Mouse (Mus musculus) heart, embryonic 13.5 days (tissue): ENCODE measurements around the gene Mtfp1. TPM values are rescaled to one million over a fixed set of nuclear protein-coding genes. Genes with fewer than 3 reads are reported as not detected.

Experiments used
- ATAC-seq: fragments of 200-750 bp; cut with Nextera tagmentation; 2 replicates; pipeline ENCODE4 v1.8.0; 2017; ENCODE audit warnings: moderate TSS enrichment; ENCODE audit not compliant: insufficient number of reproducible peaks, low FRiP score, low TSS enrichment; ENCODE audit errors: extremely low read depth
- H3K27ac ChIP-seq: fragments of 300-500 bp; sonication (generic); replicated peaks from 2 replicates; pipeline ENCODE4 v1.5.1; 2015; ENCODE audit warnings: moderate library complexity, mild to moderate bottlenecking, inconsistent platforms
- H3K27me3 ChIP-seq: fragments of 300-500 bp; sonication (generic); replicated peaks from 2 replicates; pipeline ENCODE4 v1.6.1; 2015; ENCODE audit warnings: mild to moderate bottlenecking, inconsistent platforms
- H3K36me3 ChIP-seq: fragments of 300-500 bp; sonication (generic); 2 replicates; pipeline ENCODE4 v1.6.1; 2015; ENCODE audit warnings: mild to moderate bottlenecking, inconsistent platforms
- H3K4me1 ChIP-seq: fragments of 300-500 bp; sonication (generic); 2 replicates; pipeline ENCODE4 v1.6.1; 2015; ENCODE audit warnings: inconsistent platforms
- H3K4me2 ChIP-seq: fragments of 300-500 bp; sonication (generic); 2 replicates; pipeline ENCODE4 v1.6.1; 2015; ENCODE audit warnings: inconsistent platforms, mild to moderate bottlenecking, moderate library complexity
- H3K4me3 ChIP-seq: fragments of 300-500 bp; sonication (generic); 2 replicates; pipeline ENCODE4 v1.5.1; 2015; ENCODE audit warnings: moderate library complexity, mild to moderate bottlenecking, inconsistent platforms
- H3K9ac ChIP-seq: fragments of 300-500 bp; sonication (generic); 2 replicates; pipeline ENCODE4 v1.6.1; 2015; ENCODE audit warnings: inconsistent platforms, mild to moderate bottlenecking, moderate library complexity
- H3K9me3 ChIP-seq: fragments of 300-500 bp; sonication (generic); 2 replicates; pipeline ENCODE4 v1.6.1; 2016; ENCODE audit warnings: inconsistent platforms
- WGBS: fragments of 180-500 bp; shearing (Covaris S2); methylation state at CpG from one replicate; pipeline ENCODE4 v1.1.7; 2015; ENCODE audit warnings: mixed read lengths; 5-methylcytosine and 5-hydroxymethylcytosine counted together
- polyA plus RNA-seq: library from polyadenylated mRNA; unstranded; fragments of >200 nt; fragmentation: Nextera tagmentation; extraction: Ambion mirVana; gene quantifications from 2 replicates; pipeline ENCODE4 v1.2.1, GENCODE M21; 2015

Gene Mtfp1
- polyA plus RNA-seq, 1 experiment from 2014 or later = 20.8 TPM

- no peak overlapping the region for H3K9ac ChIP-seq
Measured at GRCm38 (mm10) chr11:4098120-4098519, 2.9 kb upstream of the Mtfp1 start.

GRCm38 (mm10) chr11:4097091-4097621, 1.9 kb upstream of the Mtfp1 start:
- ATAC-seq = no peak
- 0 out of 2 replicates have a peak, but pooled peaks cover 3% of the 10 kb centered on the region for H3K27me3 ChIP-seq
- WGBS = 33% methylated on average over 10 of the region's 10 CpGs
- peaks cover 14% of the 10 kb centered on the region for H3K36me3 ChIP-seq
- H3K9me3 ChIP-seq = no peaks in the 10 kb centered on the region
- H3K27ac ChIP-seq = peak overlapping the region; percentile 93
- H3K4me1 ChIP-seq = peaks cover 31% of the 10 kb centered on the region
- peak overlapping the region; percentile 68 for H3K4me3 ChIP-seq
- H3K4me2 ChIP-seq = peak overlapping the region; percentile 96
- peak overlapping the region; percentile 88 for H3K9ac ChIP-seq

More at GRCm38 (mm10) chr11:4098120-4098519, 2.9 kb upstream of the Mtfp1 start:
- no peaks in the 10 kb centered on the region for H3K9me3 ChIP-seq
- H3K27me3 ChIP-seq = 0 out of 2 replicates have a peak, but pooled peaks cover 3% of the 10 kb centered on the region
- peaks cover 6% of the 10 kb centered on the region for H3K36me3 ChIP-seq
- no peak overlapping the region for H3K4me3 ChIP-seq
- peaks cover 31% of the 10 kb centered on the region for H3K4me1 ChIP-seq
- H3K27ac ChIP-seq = no peak overlapping the region
- ATAC-seq = no peak
- no peak overlapping the region for H3K4me2 ChIP-seq
- WGBS = 69% methylated on average over 8 of the region's 8 CpGs

DNA sequence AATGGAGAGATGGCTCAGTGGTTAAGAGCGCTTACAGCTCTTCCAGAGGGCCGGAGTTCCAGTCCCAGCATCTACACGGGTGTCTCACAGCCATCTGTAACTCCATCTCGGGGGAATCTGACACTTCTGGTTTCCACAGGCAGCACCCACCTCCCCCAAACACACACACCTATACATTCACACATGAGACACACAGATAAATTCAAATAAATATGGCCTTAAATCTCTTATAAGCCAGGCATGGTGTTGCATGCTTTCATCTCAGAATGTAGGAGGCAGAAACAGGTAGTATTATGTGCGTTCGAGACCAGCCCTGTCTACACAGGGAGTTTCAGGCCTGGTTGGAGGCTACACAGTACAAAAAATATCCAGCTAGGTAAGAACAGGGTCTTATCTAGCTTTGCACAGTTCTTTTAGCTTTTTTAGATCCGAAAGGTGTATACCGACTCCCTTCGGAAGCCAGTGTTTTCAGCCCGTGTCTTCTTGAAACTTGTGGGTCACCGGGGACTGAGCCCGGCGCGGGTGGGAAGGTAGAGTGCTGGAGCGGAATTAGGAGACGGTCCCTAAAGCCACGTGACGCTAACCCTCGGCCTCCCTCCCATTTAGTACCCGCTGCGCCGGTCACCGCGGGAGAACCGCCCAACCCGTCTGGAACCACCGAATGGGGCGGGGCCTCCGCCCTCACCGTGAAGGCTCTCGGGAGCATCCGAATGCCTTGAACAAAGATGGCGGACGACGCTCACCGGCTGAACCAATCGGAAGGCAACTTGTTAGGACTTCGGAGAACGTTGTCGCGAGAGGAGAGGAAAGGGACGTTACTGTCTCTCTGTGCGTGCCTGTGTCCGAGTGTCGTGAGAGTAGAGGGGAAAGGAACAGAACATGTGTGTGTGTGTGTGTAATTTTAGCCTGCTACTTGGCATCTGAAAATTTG, 1.1 kb upstream of the Mtfp1 start:
- ATAC-seq = peak; percentile 94
- Histone ChIP-seq H3K27me3 (no peaks in the 10 kb centered on the region), H3K4me3 (peak overlapping the region; percentile 68), H3K9ac (peak overlapping the region; percentile 88), H3K36me3 (peaks cover 22% of the 10 kb centered on the region), H3K4me1 (peaks cover 31% of the 10 kb centered on the region), H3K4me2 (peak overlapping the region; percentile 96), H3K27ac (peak overlapping the region; percentile 93), H3K9me3 (peaks cover 3% of the 10 kb centered on the region; the same call in 1 of the 2 replicates)
- 3% methylated on average over 45 of the region's 45 CpGs for WGBS

GRCm38 (mm10) chr11:4094378-4095170, 671 bp downstream of the Mtfp1 start:
- H3K4me2 ChIP-seq = peak overlapping the region; percentile 96
- ATAC-seq = no peak
- H3K9me3 ChIP-seq = peaks cover 10% of the 10 kb centered on the region; the same call in 1 of the 2 replicates
- peaks cover 35% of the 10 kb centered on the region for H3K36me3 ChIP-seq
- peak overlapping the region; percentile 90 for H3K27ac ChIP-seq
- WGBS = 7% methylated on average over 23 of the region's 24 CpGs
- H3K4me1 ChIP-seq = peaks cover 31% of the 10 kb centered on the region
- H3K4me3 ChIP-seq = peak overlapping the region; percentile 68
- H3K27me3 ChIP-seq = no peaks in the 10 kb centered on the region
- H3K9ac ChIP-seq = peak overlapping the region; percentile 85

- peaks cover 35% of the 10 kb centered on the region for H3K36me3 ChIP-seq
- ATAC-seq = no peak
- peaks cover 31% of the 10 kb centered on the region for H3K4me1 ChIP-seq
- H3K9ac ChIP-seq = peak overlapping the region; percentile 85
- H3K4me2 ChIP-seq = peak overlapping the region; percentile 96
- no peaks in the 10 kb centered on the region for H3K27me3 ChIP-seq
- 75% methylated on average over 18 of the region's 18 CpGs for WGBS
- peak overlapping the region; percentile 68 for H3K4me3 ChIP-seq
- H3K9me3 ChIP-seq = peaks cover 10% of the 10 kb centered on the region; the same call in 1 of the 2 replicates
- H3K27ac ChIP-seq = no peak overlapping the region
Measured at GRCm38 (mm10) chr11:4093459-4094377, 1.5 kb downstream of the Mtfp1 start.

GRCm38 (mm10) chr11:4087267-4087666, 8.0 kb downstream of the Mtfp1 start:
- H3K4me1 ChIP-seq = no peaks in the 10 kb centered on the region
- H3K36me3 ChIP-seq = peaks cover 23% of the 10 kb centered on the region
- H3K9ac ChIP-seq = no peak overlapping the region
- H3K4me2 ChIP-seq = no peak overlapping the region
- no peak overlapping the region for H3K4me3 ChIP-seq
- H3K27ac ChIP-seq = no peak overlapping the region
- H3K27me3 ChIP-seq = no peaks in the 10 kb centered on the region
- H3K9me3 ChIP-seq = peaks cover 10% of the 10 kb centered on the region; the same call in 1 of the 2 replicates
- ATAC-seq = no peak
- 45% methylated on average over 2 of the region's 2 CpGs for WGBS

DNA sequence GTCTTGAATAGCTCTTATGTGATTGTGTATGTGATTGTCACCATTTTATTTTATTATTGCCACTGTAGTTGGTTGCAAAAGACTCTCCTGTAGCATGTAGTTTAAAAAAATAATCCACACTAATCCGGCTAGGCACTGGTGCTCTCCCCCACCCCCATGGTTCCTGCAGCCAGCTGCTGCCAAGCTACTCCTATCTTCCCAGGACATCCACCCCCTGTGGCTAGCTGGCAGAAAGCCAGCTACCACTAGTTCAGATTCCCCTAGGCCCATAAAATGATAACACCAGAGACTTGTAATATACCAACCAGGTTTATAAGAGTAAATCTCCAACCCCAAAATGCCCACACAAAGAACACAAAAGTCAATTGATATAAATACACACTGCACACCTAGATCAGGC, 9.0 kb downstream of the Mtfp1 start:
- WGBS = 44% methylated on average over 1 of the region's 1 CpGs
- H3K4me1 ChIP-seq = no peaks in the 10 kb centered on the region
- H3K27ac ChIP-seq = no peak overlapping the region
- peaks cover 12% of the 10 kb centered on the region for H3K36me3 ChIP-seq
- no peak overlapping the region for H3K9ac ChIP-seq
- ATAC-seq = no peak
- H3K27me3 ChIP-seq = no peaks in the 10 kb centered on the region
- H3K4me2 ChIP-seq = no peak overlapping the region
- no peak overlapping the region for H3K4me3 ChIP-seq
- peaks cover 7% of the 10 kb centered on the region; the same call in 1 of the 2 replicates for H3K9me3 ChIP-seq

GRCm38 (mm10) chr11:4083316-4084078, 11.7 kb downstream of the Mtfp1 start:
- Histone ChIP-seq H3K9ac (no peak overlapping the region), H3K9me3 (no peaks in the 10 kb centered on the region), H3K27me3 (0 out of 2 replicates have a peak, but pooled peaks cover 7% of the 10 kb centered on the region), H3K4me1 (no peaks in the 10 kb centered on the region), H3K4me2 (no peak overlapping the region), H3K27ac (no peak overlapping the region), H3K4me3 (no peak overlapping the region), H3K36me3 (no peaks in the 10 kb centered on the region)
- 37% methylated on average over 5 of the region's 5 CpGs for WGBS
- no peak for ATAC-seq

- WGBS = 11% methylated on average over 4 of the region's 4 CpGs
- H3K27ac ChIP-seq = no peak overlapping the region
- H3K36me3 ChIP-seq = no peaks in the 10 kb centered on the region
- H3K9ac ChIP-seq = no peak overlapping the region
- no peaks in the 10 kb centered on the region for H3K4me1 ChIP-seq
- no peak overlapping the region for H3K4me3 ChIP-seq
- 0 out of 2 replicates have a peak, but pooled peaks cover 7% of the 10 kb centered on the region for H3K27me3 ChIP-seq
- no peaks in the 10 kb centered on the region for H3K9me3 ChIP-seq
- ATAC-seq = no peak
- H3K4me2 ChIP-seq = no peak overlapping the region
Measured at GRCm38 (mm10) chr11:4080219-4080618, 15.0 kb downstream of the Mtfp1 start.
